Mouse (Mus musculus) erythroblast, adult 5-6 weeks (primary cell): ENCODE measurements around the gene Akap13. TPM values are rescaled to one million over a fixed set of nuclear protein-coding genes. Genes with fewer than 3 reads are reported as not detected.

Experiments used
- ATAC-seq: replicated peaks from 2 replicates; pipeline ENCODE4 v1.8.0; 2016; ENCODE audit warnings: moderate number of reproducible peaks, mild to moderate bottlenecking, moderate TSS enrichment, inconsistent platforms; ENCODE audit not compliant: poor library complexity, low FRiP score, severe bottlenecking
- total RNA-seq, 2 experiments: library from RNA; stranded (forward) in 1 of 2; stranded (reverse) in 1 of 2; fragments of 150-400 nt in 1 of 2; fragments of 200-764, 138-1000 nt in 1 of 2; gene quantifications; 2 replicates each; pipeline versions ENCODE4 v1.2.3 to v1.2.4; 2015 to 2017; ENCODE audit warnings: low replicate concordance in 2 of 2

Akap13 gene
- total RNA-seq, 2 experiments from 2014 or later = 608 to 2,715 TPM

DNA sequence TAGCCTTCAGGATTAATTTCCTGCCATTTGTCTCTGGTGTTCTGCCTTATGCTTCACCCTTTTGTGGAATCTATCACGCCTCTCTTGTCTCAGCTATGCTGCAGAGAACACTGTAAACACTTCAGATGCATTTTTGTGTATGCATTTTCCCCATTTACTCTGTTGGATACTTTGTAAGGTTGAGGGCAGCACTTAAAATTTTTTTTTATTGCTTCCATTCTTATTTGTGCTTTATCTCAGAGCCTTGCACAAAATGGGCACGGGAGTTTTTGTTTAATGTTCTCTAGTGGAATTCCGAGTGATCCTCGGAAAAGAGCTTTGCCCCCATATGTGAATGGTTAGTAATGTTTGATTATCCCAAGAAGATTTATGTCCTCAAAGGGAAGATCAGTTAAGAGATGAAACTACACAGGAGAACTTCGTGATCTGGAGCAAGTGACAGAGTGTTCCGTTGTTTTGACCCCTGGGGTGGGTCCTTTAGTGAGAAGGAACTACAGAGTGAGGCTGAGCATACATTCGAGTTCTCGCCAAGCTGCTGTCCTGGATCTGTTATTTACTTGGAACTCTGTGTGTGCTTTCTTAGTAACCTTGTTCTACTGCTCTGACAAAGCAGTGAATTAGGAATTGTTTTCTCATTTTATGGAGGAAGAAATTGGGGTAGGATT is 97.8 kb downstream of the Akap13 start:
- ATAC-seq = no peak

DNA sequence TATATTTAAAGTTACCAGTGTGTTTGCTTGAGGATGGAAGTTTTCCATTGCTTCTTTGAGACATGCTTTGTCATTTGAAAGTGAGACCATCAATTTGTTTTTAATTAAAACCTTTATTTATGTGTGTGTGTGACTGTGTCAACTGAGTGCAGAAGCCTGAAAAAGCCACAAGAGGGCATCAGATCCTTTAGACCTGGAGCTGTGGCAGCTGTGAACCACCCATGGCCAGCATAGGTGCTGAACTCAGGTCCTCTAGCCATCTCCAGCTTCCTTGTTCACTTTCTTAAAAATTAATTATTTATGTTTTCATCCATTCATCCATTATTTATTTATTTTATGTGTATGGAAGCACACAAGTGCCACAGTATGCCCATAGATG is 98.3 kb downstream of the Akap13 start:
- peak; percentile 81 for ATAC-seq

- ATAC-seq = no peak
Measured at GRCm38 (mm10) chr7:75554065-75554464, 98.7 kb downstream of the Akap13 start.

GRCm38 (mm10) chr7:75555940-75556339 is 100.6 kb downstream of the Akap13 start:
- ATAC-seq = no peak

GRCm38 (mm10) chr7:75558225-75558624 is 102.9 kb downstream of the Akap13 start:
- no peak for ATAC-seq

DNA sequence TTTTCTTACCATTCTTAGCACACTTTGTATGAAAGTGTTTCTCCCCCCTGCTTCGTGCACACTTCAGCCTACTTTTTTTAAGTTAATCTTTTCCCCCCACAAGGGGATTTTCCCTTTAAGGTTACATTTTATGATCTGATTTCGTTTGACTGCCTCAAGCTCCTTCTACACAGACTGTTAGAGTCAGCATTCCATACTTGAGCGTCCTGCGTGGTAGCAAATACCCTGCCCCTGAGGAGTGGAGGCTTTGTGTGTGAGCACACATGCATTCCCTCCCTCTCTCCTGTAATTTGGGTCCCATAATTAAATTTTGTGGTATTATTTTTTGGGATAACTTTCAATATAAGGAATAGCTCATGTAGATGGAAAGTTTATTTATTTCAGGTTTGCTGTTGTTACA is 103.8 kb downstream of the Akap13 start:
- no peak for ATAC-seq

DNA sequence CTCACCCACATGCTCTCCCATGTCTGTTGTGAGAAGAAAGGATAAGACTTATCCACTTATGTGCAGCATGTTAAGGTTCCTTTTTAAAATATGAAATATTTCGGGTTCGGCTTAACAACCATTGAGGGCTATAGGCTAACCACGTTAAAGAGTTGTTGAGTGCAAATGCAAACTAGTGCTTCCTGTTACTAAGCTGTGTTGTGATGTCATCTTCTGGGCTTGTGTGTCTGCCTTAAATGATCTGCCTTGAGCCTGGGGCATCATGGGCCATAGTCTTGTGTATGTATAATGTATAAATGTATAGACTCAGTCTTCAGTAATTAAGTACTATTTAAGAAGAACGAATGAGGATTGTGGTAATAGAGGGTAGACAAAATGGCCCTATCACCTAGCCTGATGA is 104.6 kb downstream of the Akap13 start:
- no peak for ATAC-seq

DNA sequence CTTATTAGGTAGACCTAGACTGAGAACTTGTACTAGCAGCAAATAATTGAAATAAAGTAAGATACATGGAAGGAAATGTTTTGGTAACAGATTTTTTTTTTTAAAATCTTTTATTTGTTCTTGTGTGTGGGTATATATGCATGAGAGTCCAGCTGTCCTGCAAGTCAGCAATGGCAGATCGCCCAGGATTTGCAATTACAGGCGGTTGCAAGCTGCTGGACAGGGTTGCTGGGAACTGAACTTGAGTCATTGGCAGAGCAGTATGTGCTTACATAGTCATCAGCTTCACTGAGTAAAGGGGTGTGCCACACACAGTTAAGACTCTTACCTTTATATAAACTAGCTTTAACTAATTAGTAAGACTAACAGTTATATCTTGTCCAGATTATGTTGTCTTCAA is 105.2 kb downstream of the Akap13 start:
- ATAC-seq = no peak

DNA sequence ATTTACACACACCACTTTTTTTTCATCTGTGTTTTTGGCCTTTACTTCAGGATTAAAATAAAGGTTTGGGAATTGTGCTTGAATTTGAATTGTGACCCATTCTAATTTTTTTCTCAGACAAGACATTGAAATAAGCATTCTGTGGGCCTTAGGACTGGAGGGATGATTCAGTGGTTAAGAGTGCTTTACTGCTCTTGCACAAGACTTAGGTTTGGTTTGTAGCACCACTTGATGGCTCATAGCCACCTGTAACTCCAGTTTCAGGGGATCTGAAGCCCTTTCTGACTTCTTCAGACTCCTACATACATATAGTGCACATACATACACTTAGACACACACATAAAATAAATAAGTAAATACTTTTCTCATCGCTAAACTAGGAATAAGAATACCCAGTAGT is 105.8 kb downstream of the Akap13 start:
- ATAC-seq = no peak

DNA sequence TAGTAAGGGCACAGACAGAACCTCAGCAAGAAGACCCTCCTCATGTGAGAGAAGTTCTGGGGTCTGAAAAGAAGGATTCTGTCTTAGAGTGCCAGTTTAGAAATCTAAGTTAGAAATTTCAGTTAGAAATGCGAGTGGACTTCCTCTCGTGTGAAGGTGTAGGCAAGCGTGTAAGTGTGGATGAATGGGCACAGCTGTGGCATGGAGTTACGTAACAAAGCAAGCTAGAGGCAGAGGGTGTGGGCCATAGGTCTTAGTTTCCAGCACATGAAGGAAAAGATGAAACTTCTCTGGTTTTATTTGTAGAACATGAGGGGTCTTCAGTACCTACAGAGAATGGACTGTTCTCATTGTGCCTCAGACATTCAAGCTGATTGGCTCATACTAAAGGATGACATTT is 112.9 kb downstream of the Akap13 start:
- ATAC-seq = no peak

DNA sequence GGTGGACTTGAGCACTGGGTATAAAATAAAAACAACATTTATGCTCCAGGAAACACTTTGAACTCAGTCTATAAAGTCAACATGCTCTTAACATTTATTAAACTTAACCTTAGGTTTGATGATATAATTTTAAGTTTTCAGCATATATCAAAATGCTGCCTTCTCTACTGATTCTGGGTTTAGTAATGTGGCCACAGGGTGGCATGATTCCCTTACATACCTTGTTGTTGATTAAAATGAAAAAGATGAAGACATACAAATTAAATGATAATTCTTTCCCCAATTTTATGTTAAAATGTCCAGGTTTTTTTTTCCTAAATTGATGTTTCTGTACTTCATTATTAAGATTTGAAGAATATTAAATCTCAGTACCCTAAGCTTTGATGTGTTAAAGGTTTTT is 113.5 kb downstream of the Akap13 start:
- ATAC-seq = 0 out of 2 replicates have a peak, but pooled peaks have one; percentile 58

GRCm38 (mm10) chr7:75570218-75570617 is 114.9 kb downstream of the Akap13 start:
- no peak for ATAC-seq

- no peak for ATAC-seq
Measured at GRCm38 (mm10) chr7:75571078-75571477, 115.7 kb downstream of the Akap13 start.

GRCm38 (mm10) chr7:75572127-75572526 is 116.8 kb downstream of the Akap13 start:
- ATAC-seq = peak; percentile 71

- no peak for ATAC-seq
Measured at GRCm38 (mm10) chr7:75575120-75575649, 119.9 kb downstream of the Akap13 start.

DNA sequence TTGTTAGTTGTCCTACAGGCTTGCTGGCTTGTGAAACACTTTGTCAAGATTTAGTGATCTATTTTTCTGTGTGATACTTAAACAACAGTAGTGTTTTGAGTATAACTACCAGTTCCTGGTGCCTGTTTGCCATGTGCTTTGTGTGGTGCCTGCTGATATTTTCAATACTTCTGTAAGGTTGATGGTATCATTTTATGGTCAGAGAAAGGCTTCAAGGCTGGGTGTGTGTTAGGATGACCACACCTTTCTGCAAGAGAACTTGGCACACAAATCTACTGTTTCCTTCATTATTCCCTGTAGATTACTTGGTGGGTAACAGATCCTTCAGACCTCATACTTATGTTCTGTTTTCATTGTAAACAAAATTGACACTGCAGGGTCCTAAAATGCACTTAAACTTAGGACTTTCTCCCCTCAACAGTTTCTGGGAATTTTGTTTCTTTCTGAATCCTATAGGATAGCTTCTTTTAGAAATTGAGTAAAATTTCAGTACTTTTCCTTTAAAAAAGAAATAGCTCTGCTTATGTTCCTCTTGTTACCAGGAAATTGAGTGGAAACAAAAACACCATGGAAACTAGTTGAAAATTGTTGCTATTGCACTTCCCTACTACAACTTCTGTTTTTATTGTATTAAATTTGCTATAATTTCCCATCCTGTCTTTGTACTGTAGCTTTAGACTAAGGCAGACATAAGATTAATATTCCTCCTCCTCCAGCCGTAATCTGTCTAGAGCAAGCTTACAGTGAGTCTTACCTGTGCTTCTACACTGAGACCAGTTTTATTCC is 120.7 kb downstream of the Akap13 start:
- no peak for ATAC-seq

DNA sequence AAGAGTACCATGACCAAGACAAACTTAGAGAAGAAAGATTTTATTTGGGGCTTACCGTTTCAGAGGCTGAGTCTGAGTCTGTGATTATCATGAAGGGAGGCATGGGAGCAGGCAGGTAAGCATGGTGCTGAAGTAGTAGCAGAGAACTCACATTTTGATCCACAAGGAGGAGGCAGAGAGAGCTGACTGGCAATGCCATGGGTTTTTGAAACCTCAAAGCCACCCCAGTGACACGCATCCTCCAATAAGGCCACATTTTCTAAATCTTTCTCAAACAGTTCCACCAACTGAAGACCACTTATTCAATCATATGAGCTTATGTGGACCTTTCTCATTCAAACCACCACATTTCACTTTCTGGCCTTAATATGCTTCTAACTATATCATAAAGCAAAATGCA is 121.5 kb downstream of the Akap13 start:
- no peak for ATAC-seq

DNA sequence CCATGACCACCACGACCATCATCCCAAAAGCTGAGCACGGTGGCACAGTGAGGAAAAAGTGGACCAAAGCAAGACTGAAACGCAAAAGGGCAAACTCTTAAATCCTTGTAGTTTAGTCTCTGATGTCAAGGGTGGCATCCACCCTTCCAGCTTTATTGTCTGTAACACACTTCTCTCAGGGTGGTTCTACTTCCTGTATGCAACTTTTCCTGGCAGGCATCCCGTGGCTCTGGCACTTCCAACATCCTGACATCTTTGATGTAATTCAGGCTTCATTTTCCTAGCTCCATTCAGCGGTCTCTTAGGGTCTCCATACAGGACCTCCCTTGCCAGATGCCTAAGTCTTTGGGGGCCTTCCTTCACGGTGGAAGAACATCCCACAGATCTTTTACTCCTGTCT is 122.0 kb downstream of the Akap13 start:
- ATAC-seq = no peak

GRCm38 (mm10) chr7:75578647-75579046 is 123.3 kb downstream of the Akap13 start:
- ATAC-seq = no peak

DNA sequence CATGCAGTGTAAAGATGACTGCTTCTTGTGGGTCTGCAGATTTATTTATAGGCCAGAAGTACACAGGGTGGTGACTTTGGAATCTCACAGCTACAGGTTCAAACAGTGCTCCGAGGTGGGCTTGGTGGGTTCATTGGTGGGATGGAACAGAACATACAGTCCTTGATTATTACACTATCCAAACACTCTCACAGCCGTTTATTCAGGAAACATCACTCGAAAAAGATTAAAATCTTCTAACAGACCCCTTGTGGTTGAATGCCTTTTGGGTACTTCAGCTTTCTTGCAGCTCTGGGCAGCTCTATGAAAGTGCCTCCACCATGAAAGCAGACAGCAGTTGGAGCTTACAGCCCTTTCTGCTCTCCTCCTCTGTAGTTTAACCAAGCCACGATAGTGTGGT is 126.8 kb downstream of the Akap13 start:
- ATAC-seq = no peak

DNA sequence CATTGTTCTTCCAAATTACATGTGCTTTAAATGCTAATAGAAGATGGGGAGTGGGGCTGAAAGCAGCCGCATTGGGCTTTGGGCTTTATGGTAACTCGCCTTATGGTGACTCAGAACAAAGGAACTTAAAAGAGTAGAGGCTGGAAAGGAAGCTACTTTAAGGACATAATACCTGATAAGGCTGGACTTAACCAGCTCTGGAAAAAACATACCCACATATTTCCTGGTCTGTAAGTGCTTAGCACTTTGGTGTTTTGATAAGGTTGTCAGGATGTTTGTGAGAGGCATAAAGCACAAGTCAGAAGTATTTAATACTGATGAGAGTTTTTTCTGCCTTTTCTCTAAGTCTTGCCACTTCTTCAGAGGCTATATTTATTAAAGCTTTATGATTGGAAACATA is 128.8 kb downstream of the Akap13 start:
- ATAC-seq = no peak
